In genomic region chr19:24523476-24524313, GRCm38 (mm10) we compare ENCODE assay signal across 10 mouse cellular contexts. TPM values are rescaled to one million over a fixed set of nuclear protein-coding genes. Genes with fewer than 3 reads are reported as not detected.
A peak's percentile ranks its signal among the peaks of the same experiment; 100 is the strongest.
DNase-seq lines count a peak whose midpoint lies in the region.
"Had no signal": no experiment of that assay in that cellular context is flagged by ENCODE, and none has a peak within 500 bp of the region (broad histone marks: within the 10 kb centered on the region; RNA-seq: fewer than 3 reads in every experiment).

No protein-coding gene starts in this region.

- H3K27ac ChIP-seq in heart, embryonic 10.5 days = peak overlapping the region; percentile 62; the same call in 1 of the 2 replicates

- no peaks in the 10 kb centered on the region for H3K27me3 ChIP-seq in heart, embryonic 10.5 days (ENCODE audit: insufficient read depth, poor library complexity, severe bottlenecking)

- peak; percentile 67 for DNase-seq in heart, embryonic 10.5 days (ENCODE audit: low spot score)
- no peak for DNase-seq in heart, adult 18-20 months
- peak; percentile 97 for DNase-seq in cerebellum, adult 9-11 months
- peak; percentile 60 for DNase-seq in layer of hippocampus, adult 9-10 months (ENCODE audit: low spot score)
- peak; percentile 73 to 78 for DNase-seq in right cerebral cortex, postnatal 10 days (ENCODE audit: low spot score in 2 of 2)
- no peak for DNase-seq in embryo, embryonic 11 days
- DNase-seq in heart, postnatal 25 days (ENCODE audit: low spot score) = no peak
- no peak for DNase-seq in spleen, adult 12 weeks (ENCODE audit: low spot score)
- DNase-seq: kidney, adult 11 months had no signal

- WGBS in heart, embryonic 10.5 days = 80% methylated on average over 15 of the region's 15 CpGs

- H3K36me3 ChIP-seq in heart, embryonic 10.5 days = no peaks in the 10 kb centered on the region

- peaks cover 57% of the 10 kb centered on the region for H3K4me1 ChIP-seq in heart, embryonic 10.5 days

- no peaks in the 10 kb centered on the region for H3K9me3 ChIP-seq in heart, embryonic 10.5 days

- no peak overlapping the region for H3K4me3 ChIP-seq in heart, embryonic 10.5 days

- intact Hi-C loops in heart, postnatal 25 days (cut with DNase I) = no loop called here

RNA-seq across cellular contexts. Expression of gene Pip5k1b, which starts 32.0 kb away (rescaled TPM):
- 6.3 and 7.7 TPM in 2 replicates for polyA plus RNA-seq in heart, embryonic 10.5 days (2016; fragmentation: Nextera tagmentation; extraction: Ambion mirVana)
- 10 to 100 TPM; 20.3 to 21.3 TPM for total RNA-seq in heart, adult 18-20 months (2021)
- 10 to 100 TPM; 26.9 to 28.3 TPM for total RNA-seq in heart, postnatal 25 days (2021)
- polyA plus RNA-seq: liver, adult 2 months had no signal

RNA-seq across cellular contexts. Expression of gene Fam122a, which starts 46.5 kb away (rescaled TPM):
- 44.5 and 50.9 TPM in 2 replicates for polyA plus RNA-seq in heart, embryonic 10.5 days (2016; fragmentation: Nextera tagmentation; extraction: Ambion mirVana)
- 10 to 100 TPM; 26.3 to 27.6 TPM for total RNA-seq in heart, adult 18-20 months (2021)
- 10 to 100 TPM; 19.9 to 20.9 TPM for total RNA-seq in heart, postnatal 25 days (2021)

Comparison
In these comparisons a context has a peak if more than half of its experiments do, and no peak if none do; other contexts are left out.
1. DNase-seq: peak in heart, embryonic 10.5 days (single experiment), cerebellum, adult 9-11 months (single experiment), layer of hippocampus, adult 9-10 months (single experiment) and right cerebral cortex, postnatal 10 days (2 of 2); none in heart, adult 18-20 months (0 of 2), embryo, embryonic 11 days (single experiment), heart, postnatal 25 days (single experiment) and spleen, adult 12 weeks (single experiment).